ENCODE assay signal across 24 mouse cellular contexts in genomic region chr13:113592703-113593200, GRCm38 (mm10). TPM values are rescaled to one million over a fixed set of nuclear protein-coding genes. Genes with fewer than 3 reads are reported as not detected.
A peak's percentile ranks its signal among the peaks of the same experiment; 100 is the strongest.
DNase-seq lines count a peak whose midpoint lies in the region; ATAC-seq and TF ChIP-seq lines count a peak whose summit lies in the region.
"Had no signal": no experiment of that assay in that cellular context is flagged by ENCODE, and none has a peak within 500 bp of the region (broad histone marks: within the 10 kb centered on the region; RNA-seq: fewer than 3 reads in every experiment).

No protein-coding gene starts in this region.

- no peak overlapping the region for H3K4me3 ChIP-seq in lung, embryonic 14.5 days (ENCODE audit: low read depth, low read length)
- H3K4me3 ChIP-seq: forebrain, embryonic 10.5 days; forebrain, embryonic 13.5 days; heart, adult 2 months; heart, embryonic 10.5 days; hindbrain, embryonic 12.5 days; hindbrain, embryonic 15.5 days had no signal

- TF ChIP-seq CTCF in lung, embryonic 14.5 days (IDR thresholded peaks at IDR 0.05; ENCODE audit: low read depth): no peak

- H3K36me3 ChIP-seq in lung, embryonic 14.5 days (ENCODE audit: insufficient read depth): peaks cover 37% of the 10 kb centered on the region
- H3K36me3 ChIP-seq: G1E had no signal

- H3K4me2 ChIP-seq in lung, embryonic 14.5 days: no peak overlapping the region
- H3K4me2 ChIP-seq: forebrain, embryonic 13.5 days; hindbrain, embryonic 12.5 days; hindbrain, embryonic 15.5 days had no signal

- DNase-seq in embryo, embryonic 10.5 days (ENCODE audit: low spot score): peak; percentile 34
- no peak for DNase-seq in embryo, embryonic 11 days
- peak; percentile 10 for DNase-seq in kidney, adult 18-20 months
- no peak for DNase-seq in kidney, postnatal 25 days
- DNase-seq in lung, embryonic 14.5 days: peak; percentile 67
- DNase-seq in lung, postnatal 4 days: no peak
- no peak for DNase-seq in cerebellum, postnatal 10 days
- DNase-seq: adrenal gland, postnatal 10 days; adrenal gland, postnatal 36 days; B cell, adult 2 months; cerebellum, adult 11-12 months; cerebellum, adult 8-10 months; cerebellum, postnatal 25 days; gastrocnemius, postnatal 25 days; heart, adult 2 months had no signal

- H3K4me1 ChIP-seq in lung, embryonic 14.5 days (ENCODE audit: insufficient read depth): peaks cover 15% of the 10 kb centered on the region

- no peak overlapping the region for H3K9ac ChIP-seq in lung, embryonic 14.5 days
- H3K9ac ChIP-seq: forebrain, embryonic 13.5 days; hindbrain, embryonic 12.5 days; hindbrain, embryonic 15.5 days had no signal

- 67% methylated on average over 13 of the region's 13 CpGs for WGBS in lung, embryonic 14.5 days

- H3K27ac ChIP-seq in lung, embryonic 14.5 days (ENCODE audit: low read depth): no peak overlapping the region
- H3K27ac ChIP-seq: forebrain, embryonic 10.5 days; forebrain, embryonic 13.5 days; heart, adult 2 months; heart, embryonic 10.5 days; hindbrain, embryonic 12.5 days; hindbrain, embryonic 15.5 days had no signal

- no peak for ATAC-seq in lung, embryonic 14.5 days (ENCODE audit: insufficient read depth)
- ATAC-seq: forebrain, embryonic 13.5 days; forebrain, embryonic 16.5 days; Patski had no signal

- H3K9me3 ChIP-seq in lung, embryonic 14.5 days (ENCODE audit: low read depth, low read length): no peaks in the 10 kb centered on the region
- H3K9me3 ChIP-seq: forebrain, embryonic 10.5 days; forebrain, embryonic 13.5 days; G1E; heart, embryonic 10.5 days; hindbrain, embryonic 12.5 days; hindbrain, embryonic 15.5 days had no signal

- H3K27me3 ChIP-seq in lung, embryonic 14.5 days (ENCODE audit: insufficient read depth, low read length): no peaks in the 10 kb centered on the region
- H3K27me3 ChIP-seq: CH12.LX; forebrain, embryonic 13.5 days; hindbrain, embryonic 12.5 days; hindbrain, embryonic 15.5 days; Patski had no signal

RNA-seq across cellular contexts. Expression of gene Snx18, which starts 25.6 kb away (rescaled TPM):
- polyA plus RNA-seq in lung, embryonic 14.5 days (2014; fragmentation: Nextera tagmentation; extraction: Ambion mirVana): 29.9 and 30.2 TPM in 2 replicates
- polyA plus RNA-seq: G1E had no signal

Comparison
In these comparisons a context has a peak if more than half of its experiments do, and no peak if none do; other contexts are left out.
1. DNase-seq: peak in embryo, embryonic 10.5 days (single experiment), kidney, adult 18-20 months (single experiment) and lung, embryonic 14.5 days (single experiment); none in embryo, embryonic 11 days (single experiment), kidney, postnatal 25 days (0 of 2), lung, postnatal 4 days (0 of 2) and cerebellum, postnatal 10 days (0 of 2).